In genomic region chr4:135242913-135243541, GRCm38 (mm10) we compare ENCODE assay signal across 14 mouse cellular contexts. TPM values are rescaled to one million over a fixed set of nuclear protein-coding genes. Genes with fewer than 3 reads are reported as not detected.
DNase-seq lines count a peak whose midpoint lies in the region; ATAC-seq and TF ChIP-seq lines count a peak whose summit lies in the region.
"Had no signal": no experiment of that assay in that cellular context is flagged by ENCODE, and none has a peak within 500 bp of the region (broad histone marks: within the 10 kb centered on the region; RNA-seq: fewer than 3 reads in every experiment).

No protein-coding gene starts in this region.

- intact Hi-C loops in heart, postnatal 10 days (cut with DNase I), result no loop called here

- no peak for ATAC-seq in heart, embryonic 15.5 days (replicated peaks; ENCODE audit: insufficient number of reproducible peaks, insufficient read depth, low FRiP score, low read depth)
- no peak for ATAC-seq in midbrain, embryonic 15.5 days (replicated peaks)

- H3K4me3 ChIP-seq in heart, embryonic 15.5 days, result no peak overlapping the region
- H3K4me3 ChIP-seq in midbrain, embryonic 15.5 days, result no peak overlapping the region
- no peak overlapping the region for H3K4me3 ChIP-seq in midbrain, embryonic 10.5 days
- H3K4me3 ChIP-seq in thymus, adult 2 months (ENCODE audit: control insufficient read depth, insufficient read depth, low read length), result no peak overlapping the region
- H3K4me3 ChIP-seq: hindbrain, embryonic 15.5 days; layer of hippocampus, adult 2 months had no signal

- no peak overlapping the region for H3K9ac ChIP-seq in heart, embryonic 15.5 days
- H3K9ac ChIP-seq in midbrain, embryonic 15.5 days, result no peak overlapping the region
- H3K9ac ChIP-seq: hindbrain, embryonic 15.5 days had no signal

- H3K36me3 ChIP-seq in heart, embryonic 15.5 days, result peaks cover under 1% of the 10 kb centered on the region; the same call in 1 of the 2 replicates
- no peaks in the 10 kb centered on the region for H3K36me3 ChIP-seq in midbrain, embryonic 15.5 days (replicated peaks)
- peaks cover 18% of the 10 kb centered on the region for H3K36me3 ChIP-seq in midbrain, embryonic 10.5 days
- no peaks in the 10 kb centered on the region for H3K36me3 ChIP-seq in thymus, adult 2 months (ENCODE audit: control insufficient read depth, insufficient read depth, low read length)
- H3K36me3 ChIP-seq: hindbrain, embryonic 15.5 days had no signal

- H3K27ac ChIP-seq in heart, embryonic 15.5 days, result peak overlapping the region; percentile 84; the same call in 1 of the 2 replicates
- 0 out of 2 replicates have a peak overlapping the region, but pooled peaks have one; percentile 9 for H3K27ac ChIP-seq in midbrain, embryonic 15.5 days
- H3K27ac ChIP-seq in midbrain, embryonic 10.5 days (replicated peaks), result no peak overlapping the region
- H3K27ac ChIP-seq in thymus, adult 2 months (ENCODE audit: control insufficient read depth, insufficient read depth, low read length), result no peak overlapping the region
- H3K27ac ChIP-seq: hindbrain, embryonic 15.5 days; layer of hippocampus, adult 2 months had no signal

- H3K4me1 ChIP-seq in heart, embryonic 15.5 days (replicated peaks), result peaks cover 74% of the 10 kb centered on the region
- H3K4me1 ChIP-seq in midbrain, embryonic 15.5 days, result peaks cover 45% of the 10 kb centered on the region
- H3K4me1 ChIP-seq in midbrain, embryonic 10.5 days, result peaks cover 28% of the 10 kb centered on the region
- peaks cover 18% of the 10 kb centered on the region for H3K4me1 ChIP-seq in thymus, adult 2 months (replicated peaks; ENCODE audit: control insufficient read depth, insufficient read depth, low read length)

- no peak for TF ChIP-seq POLR2A in thymus, adult 2 months (IDR thresholded peaks at IDR 0.05; ENCODE audit: control insufficient read depth, extremely low read depth, insufficient read depth, low read length, poor library complexity)

- H3K27me3 ChIP-seq in heart, embryonic 15.5 days, result no peaks in the 10 kb centered on the region
- H3K27me3 ChIP-seq in midbrain, embryonic 15.5 days (replicated peaks), result no peaks in the 10 kb centered on the region
- no peaks in the 10 kb centered on the region for H3K27me3 ChIP-seq in midbrain, embryonic 10.5 days (ENCODE audit: low read depth, poor library complexity, severe bottlenecking)
- H3K27me3 ChIP-seq in thymus, adult 2 months (ENCODE audit: control insufficient read depth, insufficient read depth, low read length), result no peaks in the 10 kb centered on the region
- H3K27me3 ChIP-seq: hindbrain, embryonic 15.5 days had no signal

- no peaks in the 10 kb centered on the region for H3K9me3 ChIP-seq in heart, embryonic 15.5 days (replicated peaks)
- H3K9me3 ChIP-seq in midbrain, embryonic 15.5 days, result no peaks in the 10 kb centered on the region
- no peaks in the 10 kb centered on the region for H3K9me3 ChIP-seq in midbrain, embryonic 10.5 days (replicated peaks)
- H3K9me3 ChIP-seq: G1E; hindbrain, embryonic 15.5 days had no signal

- 78% methylated on average over 7 of the region's 7 CpGs for WGBS in heart, embryonic 15.5 days
- WGBS in midbrain, embryonic 15.5 days, result 53% methylated on average over 7 of the region's 7 CpGs
- 84% methylated on average over 7 of the region's 7 CpGs for WGBS in midbrain, embryonic 10.5 days
- 96% methylated on average over 7 of the region's 7 CpGs for WGBS in thymus, adult 2 months

- H3K4me2 ChIP-seq in heart, embryonic 15.5 days, result no peak overlapping the region
- no peak overlapping the region for H3K4me2 ChIP-seq in midbrain, embryonic 15.5 days
- H3K4me2 ChIP-seq: hindbrain, embryonic 15.5 days had no signal

- no peak for TF ChIP-seq CTCF in thymus, adult 2 months (IDR thresholded peaks at IDR 0.05; ENCODE audit: borderline replicate concordance, control insufficient read depth, extremely low read depth, insufficient read depth, low read length, poor library complexity)

- no peak for DNase-seq in heart, postnatal 10 days
- DNase-seq in midbrain, embryonic 10.5 days (ENCODE audit: low spot score), result no peak
- peak; percentile 85 for DNase-seq in kidney, postnatal 14 days
- no peak for DNase-seq in thymus, adult 2 months
- no peak for DNase-seq in layer of hippocampus, adult 8-10 months (ENCODE audit: low spot score in 2 of 2)
- DNase-seq in adrenal gland, postnatal 25 days, result no peak
- DNase-seq: B cell, adult 2 months; cerebellum, adult 9-10 months; thymus, adult 18-20 months had no signal

RNA-seq across cellular contexts. Expression of gene Clic4, which starts 29.6 kb away (rescaled TPM):
- polyA plus RNA-seq in heart, embryonic 15.5 days (2015; fragmentation: Nextera tagmentation; extraction: Ambion mirVana), result 252 and 254 TPM in 2 replicates
- 100 to 1,000 TPM; 309 to 310 TPM for total RNA-seq in heart, postnatal 10 days (2021)
- 63.8 and 69.5 TPM in 2 replicates for polyA plus RNA-seq in midbrain, embryonic 15.5 days (2015; fragmentation: Nextera tagmentation; extraction: Ambion mirVana)
- polyA plus RNA-seq in midbrain, embryonic 10.5 days (2016; fragmentation: Nextera tagmentation; extraction: Ambion mirVana), result 224 and 229 TPM in 2 replicates
- 50.2 and 55.1 TPM in 2 replicates for polyA plus RNA-seq in thymus, adult 2 months (2012; rRNA removed)
- total RNA-seq in layer of hippocampus, adult 8-10 months (2022), result 10 to 100 TPM; 37.4 to 43.1 (median 38.4) TPM
- 65.5 and 72.8 TPM in 2 replicates for total RNA-seq in adrenal gland, postnatal 25 days (2021)

Comparison
In these comparisons a context has a peak if more than half of its experiments do, and no peak if none do; other contexts are left out.
1. H3K27ac ChIP-seq: peak in heart, embryonic 15.5 days (single experiment) and midbrain, embryonic 15.5 days (single experiment); none in midbrain, embryonic 10.5 days (single experiment) and thymus, adult 2 months (single experiment).